ENCODE assay signal across 27 mouse cellular contexts in the genomic region with DNA sequence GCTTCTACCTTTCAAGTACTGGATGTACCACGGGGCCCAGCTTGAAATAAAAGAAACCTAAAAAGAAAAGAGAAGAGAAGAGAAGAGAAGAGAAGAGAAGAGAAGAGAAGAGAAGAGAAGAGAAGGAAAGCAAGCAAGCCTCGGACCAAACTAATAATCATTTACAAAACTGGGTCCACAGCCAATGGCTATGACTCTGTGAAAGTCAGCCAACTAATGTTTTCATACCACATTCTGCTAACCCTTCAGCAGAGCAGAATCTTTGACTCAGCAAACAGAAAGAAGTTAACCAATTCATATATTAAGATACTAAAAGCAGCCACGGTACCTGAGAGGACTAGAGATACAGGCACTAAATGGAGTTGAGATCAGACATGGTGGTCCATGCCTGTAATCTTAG. TPM values are rescaled to one million over a fixed set of nuclear protein-coding genes. Genes with fewer than 3 reads are reported as not detected.
DNase-seq lines count a peak whose midpoint lies in the region; ATAC-seq and TF ChIP-seq lines count a peak whose summit lies in the region.
"Had no signal": no experiment of that assay in that cellular context is flagged by ENCODE, and none has a peak within 500 bp of the region (broad histone marks: within the 10 kb centered on the region; RNA-seq: fewer than 3 reads in every experiment).

No protein-coding gene starts in this region.

- H3K27me3 ChIP-seq in kidney, adult 2 months (replicated peaks; ENCODE audit: control insufficient read depth, insufficient read depth, low read length) = no peaks in the 10 kb centered on the region
- H3K27me3 ChIP-seq in forebrain, embryonic 14.5 days (replicated peaks; ENCODE audit: control insufficient read depth, insufficient read depth, low read length) = no peaks in the 10 kb centered on the region
- H3K27me3 ChIP-seq: embryonic facial prominence, embryonic 13.5 days; forebrain, embryonic 13.5 days; heart, embryonic 13.5 days had no signal

- peak overlapping the region; percentile 26; the same call in 1 of the 2 replicates for H3K27ac ChIP-seq in kidney, adult 2 months (ENCODE audit: insufficient read depth, low read depth, low read length)
- no peak overlapping the region for H3K27ac ChIP-seq in forebrain, embryonic 14.5 days (ENCODE audit: low read depth, low read length)
- H3K27ac ChIP-seq: embryonic facial prominence, embryonic 10.5 days; embryonic facial prominence, embryonic 13.5 days; forebrain, embryonic 10.5 days; forebrain, embryonic 13.5 days; gastrocnemius, adult 2 months; heart, embryonic 13.5 days; hindbrain, embryonic 14.5 days; hindbrain, postnatal 0 days had no signal

- no peaks in the 10 kb centered on the region for H3K36me3 ChIP-seq in kidney, adult 2 months (ENCODE audit: control insufficient read depth, insufficient read depth, low read length)
- H3K36me3 ChIP-seq in forebrain, embryonic 14.5 days (ENCODE audit: control insufficient read depth, insufficient read depth, low read length) = peaks cover 16% of the 10 kb centered on the region

- H3K4me2 ChIP-seq in forebrain, embryonic 14.5 days (ENCODE audit: low read length) = no peak overlapping the region
- H3K4me2 ChIP-seq: embryonic facial prominence, embryonic 13.5 days; forebrain, embryonic 13.5 days; heart, embryonic 13.5 days; hindbrain, embryonic 14.5 days had no signal

- H3K4me3 ChIP-seq in kidney, adult 2 months (ENCODE audit: insufficient read depth, low read depth, low read length) = no peak overlapping the region
- H3K4me3 ChIP-seq in forebrain, embryonic 14.5 days (ENCODE audit: low read depth, low read length) = no peak overlapping the region
- H3K4me3 ChIP-seq: embryonic facial prominence, embryonic 10.5 days; embryonic facial prominence, embryonic 13.5 days; erythroblast, embryonic 14.5 days; forebrain, embryonic 10.5 days; forebrain, embryonic 13.5 days; gastrocnemius, adult 2 months; heart, embryonic 10.5 days; heart, embryonic 13.5 days had no signal

- peak; percentile 70 for DNase-seq in kidney, adult 2 months
- DNase-seq in kidney, postnatal 4 days = no peak
- peak; percentile 37 to 39 for DNase-seq in kidney, postnatal 36 days
- no peak for DNase-seq in kidney, postnatal 14 days
- DNase-seq in fibroblast of lung, adult 2 months (ENCODE audit: low read depth) = peak; percentile 6
- DNase-seq in forebrain, embryonic 14.5 days (ENCODE audit: low spot score) = no peak
- DNase-seq: adrenal gland, adult 8-10 months; adrenal gland, postnatal 25 days; cerebellum, adult 11-12 months; cerebellum, adult 8-10 months; cerebellum, postnatal 10 days; cerebellum, postnatal 36 days; embryo, embryonic 11 days; forebrain, postnatal 0 days; gastrocnemius, adult 2 months; gastrocnemius, postnatal 14 days had no signal

- 44% methylated on average over 3 of the region's 3 CpGs for WGBS in kidney, adult 2 months
- WGBS in forebrain, embryonic 14.5 days = 88% methylated on average over 3 of the region's 3 CpGs

- H3K9ac ChIP-seq in forebrain, embryonic 14.5 days (ENCODE audit: low read length) = no peak overlapping the region
- H3K9ac ChIP-seq: embryonic facial prominence, embryonic 13.5 days; forebrain, embryonic 13.5 days; forebrain, postnatal 0 days; heart, embryonic 13.5 days; hindbrain, embryonic 14.5 days had no signal

- TF ChIP-seq POLR2A in kidney, adult 2 months (IDR thresholded peaks at IDR 0.05; ENCODE audit: low read depth, low read length) = no peak

- ATAC-seq in forebrain, embryonic 14.5 days = no peak
- ATAC-seq: activated CD4-positive, CD25-positive, alpha-beta regulatory T cell, adult 4 months; CD4-positive, CD25-positive, alpha-beta regulatory T cell, adult 4 months; forebrain, embryonic 13.5 days; forebrain, postnatal 0 days; hindbrain, postnatal 0 days had no signal

- H3K9me3 ChIP-seq in forebrain, embryonic 14.5 days (replicated peaks; ENCODE audit: control insufficient read depth, low read length) = no peaks in the 10 kb centered on the region
- H3K9me3 ChIP-seq: embryonic facial prominence, embryonic 10.5 days; embryonic facial prominence, embryonic 13.5 days; forebrain, embryonic 10.5 days; forebrain, embryonic 13.5 days; heart, embryonic 10.5 days; heart, embryonic 13.5 days had no signal

- no peak for TF ChIP-seq CTCF in kidney, adult 2 months (conservative IDR thresholded peaks at IDR 0.05; ENCODE audit: insufficient read depth, insufficient read length, low read depth, low read length)

- H3K4me1 ChIP-seq in kidney, adult 2 months (ENCODE audit: control insufficient read depth, insufficient read depth, low read length) = peaks cover 5% of the 10 kb centered on the region
- no peaks in the 10 kb centered on the region for H3K4me1 ChIP-seq in forebrain, embryonic 14.5 days (ENCODE audit: control insufficient read depth, insufficient read depth, low read length)
- H3K4me1 ChIP-seq: embryonic facial prominence, embryonic 10.5 days; embryonic facial prominence, embryonic 13.5 days; forebrain, embryonic 10.5 days; forebrain, embryonic 13.5 days had no signal

RNA-seq across cellular contexts. Expression of a gene that starts 26.1 kb away (rescaled TPM):
- 15.9 and 19.2 TPM in 2 replicates for polyA plus RNA-seq in kidney, adult 2 months (2012; rRNA removed)
- polyA plus RNA-seq in forebrain, embryonic 14.5 days (2014; fragmentation: Nextera tagmentation; extraction: Ambion mirVana) = 13.7 and 14.0 TPM in 2 replicates

RNA-seq across cellular contexts. Expression of a gene that starts 38.1 kb away (rescaled TPM):
- 42.7 and 79.9 TPM in 2 replicates for polyA plus RNA-seq in kidney, adult 2 months (2012; rRNA removed)
- 31.9 and 41.5 TPM in 2 replicates for polyA plus RNA-seq in forebrain, embryonic 14.5 days (2014; fragmentation: Nextera tagmentation; extraction: Ambion mirVana)

RNA-seq across cellular contexts. Expression of a gene that starts 38.3 kb away (rescaled TPM):
- 22.4 and 29.9 TPM in 2 replicates for polyA plus RNA-seq in kidney, adult 2 months (2012; rRNA removed)
- polyA plus RNA-seq in forebrain, embryonic 14.5 days (2014; fragmentation: Nextera tagmentation; extraction: Ambion mirVana) = 14.7 and 18.5 TPM in 2 replicates

RNA-seq across cellular contexts. Expression of a gene that starts 40.2 kb away (rescaled TPM):
- 6.0 and 7.2 TPM in 2 replicates for polyA plus RNA-seq in kidney, adult 2 months (2012; rRNA removed)
- 13.7 and 20.2 TPM in 2 replicates for polyA plus RNA-seq in forebrain, embryonic 14.5 days (2014; fragmentation: Nextera tagmentation; extraction: Ambion mirVana)
- polyA plus RNA-seq: activated CD4-positive, CD25-positive, alpha-beta regulatory T cell, adult 4 months; CD4-positive, CD25-positive, alpha-beta regulatory T cell, adult 4 months had no signal

RNA-seq across cellular contexts. Expression of a gene that starts 56.2 kb away (rescaled TPM):
- polyA plus RNA-seq in kidney, adult 2 months (2012; rRNA removed) = 14.9 and 16.7 TPM in 2 replicates
- 2.4 and 4.1 TPM in 2 replicates for polyA plus RNA-seq in forebrain, embryonic 14.5 days (2014; fragmentation: Nextera tagmentation; extraction: Ambion mirVana)

Comparison
In these comparisons a context has a peak if more than half of its experiments do, and no peak if none do; other contexts are left out.
1. DNase-seq: peak in kidney, adult 2 months (single experiment), kidney, postnatal 36 days (2 of 2) and fibroblast of lung, adult 2 months (single experiment); none in kidney, postnatal 4 days (0 of 2), kidney, postnatal 14 days (single experiment) and forebrain, embryonic 14.5 days (single experiment).